Mouse (Mus musculus): ENCODE measurements around the gene Lrp4. TPM values are rescaled to one million over a fixed set of nuclear protein-coding genes. Genes with fewer than 3 reads are reported as not detected.
"Not testable (repeated sequence)": the region's sequence is repeated elsewhere in the genome, so short reads cannot be mapped to it uniquely, and the experiment has no call there.

Gene Lrp4
- polyA plus RNA-seq, 1 experiment from 2014 or later = 9.2 TPM

DNA sequence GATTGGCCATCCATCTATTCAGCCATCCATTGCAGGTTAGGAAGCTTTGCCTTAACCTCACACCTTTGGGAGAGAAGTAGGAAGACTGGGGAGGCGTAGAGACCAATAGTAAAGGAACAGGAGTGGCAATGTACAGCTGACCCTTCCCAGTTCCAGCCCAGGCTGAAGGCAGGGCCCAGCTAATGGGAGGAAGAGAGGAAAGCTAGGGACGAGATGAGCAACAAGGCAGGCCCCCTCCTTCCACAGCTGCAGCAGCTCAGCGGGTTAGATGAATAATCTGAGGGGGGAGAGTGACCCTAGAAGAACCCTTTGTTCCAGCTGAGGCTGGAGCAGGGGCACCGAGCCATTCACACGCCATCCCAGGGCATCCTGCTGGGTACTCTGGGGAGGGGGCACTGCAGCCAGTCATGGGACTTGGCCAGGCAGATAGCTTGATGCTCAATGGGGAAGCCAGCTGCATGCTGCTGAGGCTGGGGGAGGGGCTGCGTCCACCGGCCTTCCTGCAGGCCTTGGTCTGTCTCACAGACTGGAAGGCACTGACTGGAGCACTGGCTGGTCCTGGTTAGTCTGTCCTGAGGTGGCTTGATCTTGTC, 12.8 kb downstream of the Lrp4 start:
- no peaks in the 10 kb centered on the region for H3K9me3 ChIP-seq
- no peak for ATAC-seq
- 42% methylated on average over 7 of the region's 7 CpGs for WGBS
- H3K9ac ChIP-seq = no peak overlapping the region
- no peaks in the 10 kb centered on the region for H3K27me3 ChIP-seq (replicated peaks)
- peaks cover 23% of the 10 kb centered on the region; the same call in 1 of the 2 replicates for H3K4me1 ChIP-seq (replicated peaks)
- H3K4me3 ChIP-seq (replicated peaks) = no peak overlapping the region
- H3K27ac ChIP-seq = no peak overlapping the region
- no peak overlapping the region for H3K4me2 ChIP-seq (replicated peaks)
- 0 out of 2 replicates have a peak, but pooled peaks cover 4% of the 10 kb centered on the region for H3K36me3 ChIP-seq

DNA sequence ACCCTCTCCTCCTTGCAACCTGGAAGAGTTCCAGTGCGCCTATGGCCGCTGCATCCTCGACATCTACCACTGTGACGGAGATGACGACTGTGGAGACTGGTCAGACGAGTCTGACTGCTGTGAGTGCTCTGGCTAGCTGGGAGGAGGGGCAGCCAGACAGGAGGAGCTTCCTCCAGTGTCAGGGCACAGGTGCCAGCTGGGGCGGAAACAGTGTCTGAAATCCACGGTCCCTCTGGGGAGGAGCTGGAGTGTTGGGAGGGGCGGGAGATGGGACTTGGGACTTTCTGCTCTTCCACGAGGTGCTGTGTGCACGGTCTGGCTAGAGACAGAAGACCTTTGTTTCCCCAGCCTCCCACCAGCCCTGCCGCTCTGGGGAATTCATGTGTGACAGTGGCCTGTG, 17.0 kb downstream of the Lrp4 start:
- 46% methylated on average over 12 of the region's 12 CpGs for WGBS
- ATAC-seq = peak; percentile 95
- no peak overlapping the region for H3K9ac ChIP-seq
- peaks cover 27% of the 10 kb centered on the region for H3K4me1 ChIP-seq (replicated peaks)
- peaks cover 26% of the 10 kb centered on the region for H3K36me3 ChIP-seq
- no peaks in the 10 kb centered on the region for H3K27me3 ChIP-seq (replicated peaks)
- H3K4me3 ChIP-seq (replicated peaks) = no peak overlapping the region
- no peaks in the 10 kb centered on the region for H3K9me3 ChIP-seq
- peak overlapping the region; percentile 61 for H3K27ac ChIP-seq
- H3K4me2 ChIP-seq (replicated peaks) = peak overlapping the region; percentile 41

DNA sequence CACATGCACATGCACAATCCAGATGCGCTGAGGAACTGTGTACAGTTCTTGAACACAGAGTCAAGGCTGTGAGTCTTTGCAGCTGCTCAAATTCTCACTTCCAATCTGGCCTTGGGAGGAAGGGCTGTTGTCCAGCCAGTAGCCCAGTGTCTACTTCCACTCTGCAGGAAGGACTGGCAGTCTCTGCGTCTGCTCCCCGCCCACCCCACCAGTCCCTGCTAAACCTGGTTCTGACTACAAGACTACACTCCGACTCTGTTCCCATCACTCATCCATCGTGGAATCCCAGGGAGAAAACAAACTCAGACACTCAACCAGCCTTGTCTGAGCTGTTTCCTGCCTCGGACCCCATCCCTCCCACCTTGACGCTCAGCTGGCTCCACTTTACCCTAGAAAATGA, 18.5 kb downstream of the Lrp4 start:
- Histone ChIP-seq H3K27me3 (replicated peaks) (no peaks in the 10 kb centered on the region), H3K4me1 (replicated peaks) (peaks cover 24% of the 10 kb centered on the region), H3K9me3 (no peaks in the 10 kb centered on the region), H3K4me2 (replicated peaks) (no peak overlapping the region), H3K36me3 (peaks cover 32% of the 10 kb centered on the region), H3K4me3 (replicated peaks) (no peak overlapping the region), H3K27ac (no peak overlapping the region), H3K9ac (no peak overlapping the region)
- WGBS = 65% methylated on average over 7 of the region's 7 CpGs
- ATAC-seq = no peak

DNA sequence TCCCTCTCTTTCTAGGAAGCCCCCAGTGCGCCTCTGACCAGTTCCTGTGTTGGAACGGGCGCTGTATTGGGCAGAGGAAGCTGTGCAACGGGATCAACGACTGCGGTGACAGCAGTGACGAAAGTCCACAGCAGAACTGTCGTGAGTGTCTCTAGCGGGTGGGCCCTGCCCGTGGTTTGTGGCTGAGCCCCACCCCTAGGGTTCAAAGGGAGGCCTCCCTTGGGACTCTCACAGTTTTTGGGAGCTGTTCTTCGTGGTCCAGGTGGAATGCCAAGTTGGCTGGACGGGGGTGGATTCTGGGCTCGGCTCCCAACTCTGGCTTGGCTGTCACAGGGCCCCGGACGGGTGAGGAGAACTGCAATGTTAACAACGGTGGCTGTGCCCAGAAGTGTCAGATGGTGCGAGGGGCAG, 18.9 kb downstream of the Lrp4 start:
- Histone ChIP-seq H3K27ac (no peak overlapping the region), H3K4me1 (replicated peaks) (peaks cover 24% of the 10 kb centered on the region), H3K27me3 (replicated peaks) (no peaks in the 10 kb centered on the region), H3K9me3 (no peaks in the 10 kb centered on the region), H3K9ac (no peak overlapping the region), H3K4me2 (replicated peaks) (no peak overlapping the region), H3K36me3 (peaks cover 32% of the 10 kb centered on the region), H3K4me3 (replicated peaks) (no peak overlapping the region)
- WGBS = 69% methylated on average over 17 of the region's 17 CpGs
- ATAC-seq = no peak

DNA sequence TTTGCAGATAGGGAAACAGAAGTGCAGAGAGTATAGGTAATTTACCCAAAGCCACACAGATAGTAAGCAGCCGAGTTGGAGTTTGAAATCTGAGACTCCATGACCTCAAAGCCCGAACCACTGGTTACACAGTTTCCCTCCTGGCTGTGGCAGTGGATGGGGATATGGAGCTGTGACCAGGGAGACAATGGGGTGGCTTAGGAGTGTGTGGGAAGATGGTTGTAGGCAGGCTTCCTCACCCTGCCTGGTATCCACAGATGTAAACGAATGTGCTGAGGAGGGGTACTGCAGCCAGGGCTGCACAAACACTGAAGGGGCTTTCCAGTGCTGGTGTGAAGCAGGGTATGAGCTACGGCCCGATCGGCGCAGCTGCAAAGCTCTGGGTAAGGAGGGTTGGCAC, 19.5 kb downstream of the Lrp4 start:
- Histone ChIP-seq H3K27ac (no peak overlapping the region), H3K36me3 (peaks cover 35% of the 10 kb centered on the region), H3K27me3 (replicated peaks) (no peaks in the 10 kb centered on the region), H3K4me1 (replicated peaks) (peaks cover 24% of the 10 kb centered on the region), H3K9ac (no peak overlapping the region), H3K4me2 (replicated peaks) (no peak overlapping the region), H3K4me3 (replicated peaks) (no peak overlapping the region), H3K9me3 (no peaks in the 10 kb centered on the region)
- no peak for ATAC-seq
- 77% methylated on average over 7 of the region's 7 CpGs for whole genome bisulfite sequencing

DNA sequence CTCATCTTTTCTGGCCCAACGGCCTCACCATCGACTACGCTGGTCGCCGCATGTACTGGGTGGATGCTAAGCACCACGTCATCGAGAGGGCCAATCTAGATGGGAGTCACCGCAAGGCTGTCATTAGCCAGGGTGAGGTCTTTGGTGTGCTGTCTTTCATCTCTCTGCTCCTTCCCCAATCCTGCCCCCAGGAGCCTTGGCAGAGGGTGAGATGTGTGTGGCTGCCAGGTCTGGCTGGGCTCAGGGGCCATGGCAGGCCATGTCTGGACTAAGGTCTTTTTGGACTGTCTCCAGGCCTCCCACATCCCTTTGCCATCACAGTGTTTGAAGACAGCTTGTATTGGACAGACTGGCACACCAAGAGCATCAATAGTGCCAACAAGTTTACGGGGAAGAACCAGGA, 23.1 kb downstream of the Lrp4 start:
- H3K27me3 ChIP-seq (replicated peaks) = no peaks in the 10 kb centered on the region
- no peak overlapping the region for H3K27ac ChIP-seq
- H3K36me3 ChIP-seq = peaks cover 37% of the 10 kb centered on the region
- no peak overlapping the region for H3K9ac ChIP-seq
- no peak overlapping the region for H3K4me3 ChIP-seq (replicated peaks)
- 0 out of 2 replicates have a peak, but pooled peaks have one; percentile 13 for ATAC-seq
- no peak overlapping the region for H3K4me2 ChIP-seq (replicated peaks)
- peaks cover 6% of the 10 kb centered on the region; the same call in 1 of the 2 replicates for H3K4me1 ChIP-seq (replicated peaks)
- WGBS = 93% methylated on average over 9 of the region's 9 CpGs
- no peaks in the 10 kb centered on the region for H3K9me3 ChIP-seq

DNA sequence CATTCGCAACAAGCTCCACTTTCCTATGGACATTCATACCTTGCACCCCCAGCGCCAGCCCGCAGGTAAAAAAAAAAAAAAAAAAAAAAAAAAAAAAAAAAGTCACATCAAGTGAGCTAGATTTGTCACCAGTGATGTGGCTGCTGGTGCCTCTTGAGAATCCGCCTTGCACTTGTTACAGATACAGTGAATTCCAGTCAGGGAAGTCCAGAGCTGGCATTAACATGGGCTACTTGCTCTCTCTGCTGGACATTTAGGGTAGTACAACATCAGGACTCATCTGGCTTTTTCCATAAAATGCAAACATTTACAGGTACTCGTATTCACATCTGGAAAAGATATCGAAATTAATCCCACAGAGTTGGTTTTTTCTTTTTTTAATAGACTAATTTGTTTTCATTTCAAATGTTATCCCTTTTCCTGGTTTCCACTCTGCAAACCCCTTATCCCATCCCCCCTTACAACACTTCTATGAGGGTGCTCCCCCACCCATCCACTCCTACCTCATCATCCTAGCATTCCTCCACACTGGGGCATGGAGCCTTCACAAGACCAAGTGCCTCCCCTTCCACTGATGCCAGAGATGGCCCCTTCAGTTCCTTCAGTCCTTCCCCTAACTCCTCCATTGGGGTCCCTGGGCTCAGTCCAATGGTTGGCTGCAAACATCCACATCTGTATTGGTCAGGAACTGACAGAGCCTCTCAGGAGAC, 23.6 kb downstream of the Lrp4 start:
- WGBS = 66% methylated on average over 6 of the region's 6 CpGs
- no peak overlapping the region for H3K4me3 ChIP-seq (replicated peaks)
- no peak overlapping the region for H3K9ac ChIP-seq
- H3K27me3 ChIP-seq (replicated peaks) = no peaks in the 10 kb centered on the region
- H3K27ac ChIP-seq = no peak overlapping the region
- peaks cover 36% of the 10 kb centered on the region for H3K36me3 ChIP-seq
- ATAC-seq = peak; percentile 39; the same call in 1 of the 2 replicates
- no peak overlapping the region for H3K4me2 ChIP-seq (replicated peaks)
- H3K4me1 ChIP-seq (replicated peaks) = peaks cover 6% of the 10 kb centered on the region; the same call in 1 of the 2 replicates
- H3K9me3 ChIP-seq = no peaks in the 10 kb centered on the region

DNA sequence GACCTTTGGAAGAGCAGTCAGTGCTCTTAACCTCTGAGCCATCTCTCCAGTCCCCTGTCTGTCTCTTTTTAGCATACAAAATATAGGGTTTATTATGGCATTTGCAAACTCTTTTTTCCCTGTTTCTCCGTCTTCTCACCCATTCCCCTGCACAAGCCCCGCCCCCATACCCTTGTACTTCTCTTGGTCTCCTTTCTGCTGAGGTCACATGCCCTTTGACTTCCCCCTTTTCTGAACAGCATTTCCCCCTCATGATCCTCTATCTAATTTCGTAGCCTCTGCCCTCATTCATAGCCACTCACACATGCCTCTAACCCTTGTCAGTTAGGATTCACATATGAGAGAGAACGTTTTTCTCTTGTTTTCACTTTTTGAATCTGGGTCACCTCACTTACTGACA, 27.4 kb downstream of the Lrp4 start:
- Histone ChIP-seq H3K9ac (no peak overlapping the region), H3K9me3 (no peaks in the 10 kb centered on the region), H3K4me2 (replicated peaks) (no peak overlapping the region), H3K27me3 (replicated peaks) (no peaks in the 10 kb centered on the region), H3K4me1 (replicated peaks) (no peaks in the 10 kb centered on the region), H3K4me3 (replicated peaks) (no peak overlapping the region), H3K27ac (no peak overlapping the region), H3K36me3 (peaks cover 20% of the 10 kb centered on the region)
- ATAC-seq = no peak
- WGBS = 78% methylated on average over 4 of the region's 4 CpGs

DNA sequence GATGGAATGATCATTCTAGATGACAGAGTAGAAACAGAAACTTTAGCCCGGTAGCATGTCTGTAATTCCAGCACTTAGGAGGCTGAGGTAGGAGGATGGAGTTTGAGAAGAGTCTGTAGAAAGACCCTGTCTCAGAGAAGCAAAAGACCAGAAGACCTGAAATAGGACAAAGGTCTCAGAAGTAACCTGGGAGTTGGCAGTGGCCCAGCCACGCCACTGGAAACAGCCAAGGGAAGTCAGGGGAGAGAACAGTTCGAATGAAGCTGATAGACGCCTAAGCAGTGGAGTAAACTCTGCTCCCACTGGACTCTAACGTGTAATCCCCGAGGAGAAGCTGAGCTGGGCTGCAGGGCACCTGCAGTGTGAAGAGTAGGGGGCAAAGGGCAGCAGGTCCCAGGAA, 27.9 kb downstream of the Lrp4 start:
- H3K36me3 ChIP-seq = peaks cover 20% of the 10 kb centered on the region
- no peaks in the 10 kb centered on the region for H3K27me3 ChIP-seq (replicated peaks)
- ATAC-seq = peak; percentile 44; the same call in 1 of the 2 replicates

DNA sequence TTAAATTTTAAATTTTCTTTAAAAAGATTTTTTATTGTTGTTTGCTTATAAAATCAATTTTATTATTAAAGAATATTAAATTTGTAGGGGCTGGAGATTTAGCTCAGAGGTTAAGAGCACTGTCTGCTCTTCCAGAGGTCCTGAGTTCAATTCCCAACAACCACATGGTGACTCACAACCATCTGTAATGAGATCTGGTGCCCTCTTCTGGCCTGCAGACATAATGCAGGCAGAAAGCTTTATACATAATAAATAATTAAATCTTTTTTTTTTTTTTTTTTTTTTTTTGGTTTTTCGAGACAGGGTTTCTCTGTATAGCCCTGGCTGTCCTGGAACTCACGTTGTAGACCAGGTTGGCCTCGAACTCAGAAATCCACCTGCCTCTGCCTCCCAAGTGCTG, 30.0 kb downstream of the Lrp4 start:
- not testable (repeated sequence) for H3K4me1 ChIP-seq (replicated peaks); H3K4me2 ChIP-seq (replicated peaks); H3K9ac ChIP-seq; H3K9me3 ChIP-seq; H3K27ac ChIP-seq; H3K27me3 ChIP-seq (replicated peaks); H3K4me3 ChIP-seq (replicated peaks); ATAC-seq
- H3K36me3 ChIP-seq = peaks cover 25% of the 10 kb centered on the region
- 47% methylated on average over 3 of the region's 3 CpGs for WGBS

More for the DNA sequence above, 27.9 kb downstream of the Lrp4 start:
- H3K4me1 ChIP-seq (replicated peaks) = no peaks in the 10 kb centered on the region
- no peak overlapping the region for H3K4me2 ChIP-seq (replicated peaks)
- no peak overlapping the region for H3K4me3 ChIP-seq (replicated peaks)
- 77% methylated on average over 6 of the region's 6 CpGs for WGBS
- no peak overlapping the region for H3K9ac ChIP-seq
- no peak overlapping the region for H3K27ac ChIP-seq
- H3K9me3 ChIP-seq = no peaks in the 10 kb centered on the region

DNA sequence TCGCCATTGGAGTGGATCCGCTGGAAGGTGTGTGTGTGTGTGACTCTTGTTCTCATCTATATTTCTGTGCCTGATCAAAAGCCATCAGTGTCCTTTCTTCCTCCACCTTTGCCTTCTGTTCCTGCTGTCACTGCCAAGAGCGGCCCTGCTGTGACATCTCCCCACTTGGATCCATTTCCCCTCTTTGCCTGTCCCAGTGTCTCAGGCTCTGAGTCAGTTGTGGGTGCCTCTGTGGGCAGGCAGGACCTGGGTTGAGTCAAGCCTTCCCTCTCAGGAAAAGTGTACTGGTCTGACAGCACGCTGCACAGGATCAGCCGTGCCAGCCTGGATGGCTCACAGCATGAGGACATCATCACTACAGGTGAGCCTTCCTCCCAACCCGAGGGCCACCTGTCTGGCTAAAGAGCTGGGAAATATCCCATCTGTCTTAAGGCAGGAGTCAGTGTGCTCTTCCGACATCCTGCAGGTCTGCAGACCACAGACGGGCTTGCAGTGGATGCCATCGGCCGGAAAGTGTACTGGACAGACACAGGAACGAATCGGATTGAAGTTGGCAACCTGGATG, 34.8 kb downstream of the Lrp4 start:
- H3K9ac ChIP-seq = no peak overlapping the region
- WGBS = 91% methylated on average over 12 of the region's 12 CpGs

DNA sequence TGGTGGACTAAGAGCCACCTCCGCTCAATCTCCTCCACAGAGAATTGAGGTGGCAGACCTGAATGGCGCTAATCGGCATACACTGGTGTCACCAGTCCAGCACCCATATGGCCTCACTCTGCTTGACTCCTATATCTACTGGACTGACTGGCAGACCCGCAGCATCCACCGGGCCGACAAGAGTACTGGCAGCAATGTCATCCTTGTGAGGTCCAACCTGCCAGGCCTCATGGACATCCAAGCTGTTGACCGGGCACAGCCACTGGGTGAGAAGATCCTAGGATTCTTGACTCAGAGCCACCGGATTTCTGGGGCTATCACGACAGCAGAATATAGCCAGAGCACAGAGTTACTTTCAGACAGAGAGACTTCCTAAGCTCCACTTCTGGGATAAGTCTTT, 36.7 kb downstream of the Lrp4 start:
- no peaks in the 10 kb centered on the region for H3K27me3 ChIP-seq (replicated peaks)
- no peak overlapping the region for H3K4me2 ChIP-seq (replicated peaks)
- no peak overlapping the region for H3K4me3 ChIP-seq (replicated peaks)
- ATAC-seq = no peak
- H3K9me3 ChIP-seq = no peaks in the 10 kb centered on the region
- H3K4me1 ChIP-seq (replicated peaks) = no peaks in the 10 kb centered on the region
- WGBS = 97% methylated on average over 9 of the region's 9 CpGs
- no peak overlapping the region for H3K27ac ChIP-seq
- H3K36me3 ChIP-seq = peaks cover 63% of the 10 kb centered on the region
- H3K9ac ChIP-seq = no peak overlapping the region

More for the DNA sequence above, 34.8 kb downstream of the Lrp4 start:
- H3K4me1 ChIP-seq (replicated peaks) = no peaks in the 10 kb centered on the region
- H3K9me3 ChIP-seq = no peaks in the 10 kb centered on the region
- H3K4me3 ChIP-seq (replicated peaks) = no peak overlapping the region
- peaks cover 55% of the 10 kb centered on the region for H3K36me3 ChIP-seq
- no peaks in the 10 kb centered on the region for H3K27me3 ChIP-seq (replicated peaks)
- H3K27ac ChIP-seq = no peak overlapping the region
- H3K4me2 ChIP-seq (replicated peaks) = no peak overlapping the region
- ATAC-seq = no peak

All from intestine, embryonic 15.5 days (tissue).